Mouse (Mus musculus): Measurements from ENCODE around the gene Slc25a51.
"Not testable (repeated sequence)": the region's sequence is repeated elsewhere in the genome, so short reads cannot be mapped to it uniquely, and the experiment has no call there.

Slc25a51 gene

DNA sequence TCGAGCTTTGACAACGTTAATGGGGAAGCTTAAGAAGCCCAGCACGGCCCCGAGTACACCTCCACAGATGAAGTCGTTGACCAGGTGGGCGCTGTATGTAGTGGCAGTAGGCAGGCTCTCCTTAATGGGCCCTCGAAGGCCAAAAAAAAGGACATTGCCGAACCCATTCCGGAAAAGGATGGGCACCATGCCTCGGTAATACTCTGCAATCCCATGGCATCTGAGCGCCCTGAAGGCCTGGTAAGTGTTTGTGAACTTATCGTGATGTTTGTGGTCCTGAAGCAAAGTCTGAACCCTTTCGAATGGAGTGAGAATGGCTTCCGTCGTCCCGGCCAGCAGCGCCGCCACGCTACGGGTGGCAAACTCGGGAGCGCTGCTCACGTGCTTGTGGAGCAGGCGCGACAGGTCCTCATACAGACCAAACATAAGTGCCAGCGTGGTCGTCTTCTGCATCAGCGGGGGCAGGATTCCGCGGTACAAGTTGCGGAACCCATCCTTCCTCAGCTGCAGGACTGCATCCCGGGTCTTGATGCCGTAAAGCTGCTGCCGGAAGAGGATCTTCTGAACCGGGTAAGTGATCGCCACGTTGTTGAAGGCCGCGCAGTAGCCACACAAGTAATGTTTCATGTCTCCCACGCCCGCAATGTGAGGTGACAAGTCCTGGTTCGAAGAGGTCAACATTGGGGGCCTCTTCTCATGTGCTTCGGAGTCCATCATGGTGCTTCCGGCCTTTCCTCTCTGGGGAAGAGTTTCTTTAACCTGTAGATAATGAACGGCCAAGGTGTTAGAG lies 8.9 kb downstream of the Slc25a51 start:
- DNase-seq (ENCODE audit: low read depth, low spot score): no peak

DNA sequence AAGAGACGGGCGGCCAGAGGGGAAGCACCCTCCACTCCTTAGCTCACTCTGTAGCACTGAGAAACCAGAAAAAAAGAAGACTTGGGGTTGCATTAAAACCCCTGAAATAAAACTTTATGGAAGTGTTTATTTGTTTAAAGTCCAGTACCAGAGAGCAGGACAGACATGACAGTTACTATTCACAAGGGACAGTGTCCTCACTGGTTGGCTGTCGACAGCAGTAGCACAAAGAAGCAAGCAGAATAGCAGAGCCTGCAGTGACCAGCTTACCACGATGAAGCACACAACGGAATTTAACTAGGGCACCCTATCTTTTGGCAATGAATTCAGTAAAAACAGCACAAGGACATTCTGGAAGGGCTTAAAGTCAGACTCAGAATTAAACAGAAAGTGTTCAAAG lies 10.3 kb downstream of the Slc25a51 start:
- DNase-seq (ENCODE audit: low read depth, low spot score): not testable (repeated sequence)

DNA sequence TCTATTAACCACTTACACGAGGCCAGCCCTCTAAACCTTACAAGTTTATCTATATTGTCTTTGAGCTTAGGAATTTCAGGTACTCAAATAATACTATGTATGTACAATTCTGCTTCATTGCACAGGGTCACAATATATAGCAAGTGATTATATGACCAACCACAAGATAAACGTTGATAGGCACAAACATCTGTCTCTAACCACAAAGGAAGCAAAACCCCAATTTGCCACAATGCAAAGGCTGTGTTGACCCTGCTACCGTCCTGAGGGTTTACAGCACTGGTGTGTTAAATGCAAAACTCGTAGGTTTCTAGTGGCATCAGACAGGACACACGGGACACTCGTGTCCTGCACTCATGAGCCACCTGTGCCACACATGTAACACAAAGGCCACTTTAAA lies 12.4 kb downstream of the Slc25a51 start:
- not testable (repeated sequence) for DNase-seq (ENCODE audit: low read depth, low spot score)

DNA sequence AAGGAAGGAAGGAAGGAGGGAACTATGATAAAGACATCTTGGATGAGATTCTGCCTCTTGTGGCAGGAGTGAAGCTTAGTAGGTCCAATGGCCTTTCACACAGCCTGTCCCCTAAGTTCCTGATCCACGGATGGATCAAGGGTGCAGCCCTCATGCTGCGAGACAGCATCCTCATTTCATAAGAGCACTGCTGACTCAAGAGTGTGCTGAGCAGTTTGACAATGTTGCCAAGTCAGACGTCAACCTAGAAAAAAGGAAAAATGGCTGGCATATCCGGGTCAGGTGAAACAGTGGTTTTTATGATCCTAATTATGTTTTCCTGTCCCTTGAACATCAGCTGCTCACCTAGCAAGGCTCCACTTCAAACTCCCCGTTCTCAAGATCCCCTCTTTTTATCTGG lies 14.9 kb downstream of the Slc25a51 start:
- DNase-seq (ENCODE audit: low read depth, low spot score): no peak

DNA sequence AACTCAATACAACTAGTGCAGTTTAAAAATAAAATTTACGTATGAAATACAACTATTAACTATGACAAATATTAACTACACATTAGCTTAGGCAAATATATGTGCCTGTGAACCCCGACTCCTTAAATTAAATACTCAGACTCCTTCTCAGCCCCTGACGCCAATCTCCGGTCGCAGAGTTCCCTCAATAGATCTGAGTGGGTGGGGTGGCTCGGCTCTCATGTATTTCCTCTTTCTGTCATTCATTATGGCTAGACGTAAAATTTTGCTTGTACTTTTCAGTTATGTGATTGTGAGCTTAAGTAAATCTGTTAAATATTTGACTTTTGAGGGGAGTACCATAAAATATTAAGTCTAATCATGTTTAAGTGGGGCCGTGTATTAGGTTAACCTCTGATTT lies 15.6 kb downstream of the Slc25a51 start:
- DNase-seq (ENCODE audit: low read depth, low spot score): no peak

DNA sequence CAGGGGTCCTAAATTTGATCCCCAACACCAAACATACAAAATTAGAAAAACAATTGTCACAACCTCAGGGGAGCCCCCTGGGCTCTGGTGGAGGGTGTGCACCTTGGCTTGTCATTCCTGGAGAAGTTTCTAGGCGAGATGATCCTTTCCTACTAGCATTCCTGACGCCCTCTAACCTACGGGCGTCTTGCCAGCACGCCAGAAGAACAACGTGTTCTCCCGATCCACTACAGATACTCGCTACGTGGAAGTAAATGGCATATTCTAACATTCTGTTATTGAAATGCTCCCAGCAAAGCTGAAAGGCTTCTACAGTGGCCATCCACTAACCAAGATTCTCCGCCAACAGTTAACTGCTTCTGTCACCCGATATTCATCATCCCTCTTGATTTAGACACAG lies 16.0 kb downstream of the Slc25a51 start:
- no peak for DNase-seq (ENCODE audit: low read depth, low spot score)

DNA sequence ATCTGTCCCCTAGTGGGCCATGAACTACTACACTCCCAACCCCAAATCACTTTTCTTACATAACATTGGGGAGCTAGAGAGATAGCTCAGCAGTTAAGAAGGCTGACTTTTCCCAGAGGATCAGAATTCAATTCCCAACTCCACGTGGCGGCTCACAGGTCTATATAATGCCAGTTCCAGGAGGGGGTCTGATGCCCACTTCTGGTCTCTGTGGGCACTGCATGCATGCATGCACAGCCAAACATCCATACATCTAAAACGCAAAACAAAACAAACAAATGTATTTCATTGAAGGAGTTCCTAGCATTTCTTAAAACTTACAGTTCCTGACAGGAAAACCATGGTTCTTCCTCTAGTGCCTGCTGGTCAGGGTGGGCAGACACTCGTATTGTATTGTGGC lies 16.5 kb downstream of the Slc25a51 start:
- no peak for DNase-seq (ENCODE audit: low read depth, low spot score)

DNA sequence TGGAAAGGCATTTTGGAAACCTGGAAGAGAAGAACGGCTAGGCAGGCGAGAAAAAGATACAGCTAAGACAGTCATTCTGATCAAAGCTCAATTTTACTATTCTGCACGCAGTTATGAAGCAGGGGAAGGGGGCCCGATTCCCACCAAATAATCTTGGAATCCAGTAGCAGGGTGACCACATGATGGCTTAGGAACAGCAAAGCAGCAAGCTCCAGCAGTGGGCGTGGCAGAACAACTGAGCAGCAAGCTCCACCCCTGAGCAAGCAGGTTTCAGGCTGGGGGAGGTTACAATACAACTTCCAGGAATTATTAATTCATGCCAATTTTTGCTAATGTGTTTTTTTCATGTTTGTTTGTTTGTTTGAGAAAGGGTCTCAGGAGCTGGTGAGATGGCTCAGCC lies 21.3 kb downstream of the Slc25a51 start:
- not testable (repeated sequence) for DNase-seq (ENCODE audit: low read depth, low spot score)

DNA sequence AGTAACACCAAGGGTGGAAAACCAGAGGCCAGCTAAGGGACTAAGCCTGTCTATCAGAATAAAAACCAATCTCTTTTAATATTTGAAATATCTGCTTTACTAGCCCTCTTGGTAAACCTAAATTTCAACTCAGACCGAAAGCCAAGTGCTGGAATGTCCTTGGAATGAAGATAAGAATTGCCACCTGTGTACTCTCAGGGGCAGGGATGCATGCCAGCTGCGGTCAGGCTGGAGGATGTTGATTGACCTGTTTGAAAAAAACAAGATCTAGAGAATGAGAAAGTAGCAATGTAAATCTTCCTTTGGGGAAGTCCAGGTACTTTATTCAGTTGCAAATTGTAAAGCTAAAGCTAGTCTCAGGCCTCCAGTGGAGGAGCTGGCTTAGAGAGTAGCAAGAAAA lies 26.4 kb downstream of the Slc25a51 start:
- DNase-seq (ENCODE audit: low read depth, low spot score): not testable (repeated sequence)

DNA sequence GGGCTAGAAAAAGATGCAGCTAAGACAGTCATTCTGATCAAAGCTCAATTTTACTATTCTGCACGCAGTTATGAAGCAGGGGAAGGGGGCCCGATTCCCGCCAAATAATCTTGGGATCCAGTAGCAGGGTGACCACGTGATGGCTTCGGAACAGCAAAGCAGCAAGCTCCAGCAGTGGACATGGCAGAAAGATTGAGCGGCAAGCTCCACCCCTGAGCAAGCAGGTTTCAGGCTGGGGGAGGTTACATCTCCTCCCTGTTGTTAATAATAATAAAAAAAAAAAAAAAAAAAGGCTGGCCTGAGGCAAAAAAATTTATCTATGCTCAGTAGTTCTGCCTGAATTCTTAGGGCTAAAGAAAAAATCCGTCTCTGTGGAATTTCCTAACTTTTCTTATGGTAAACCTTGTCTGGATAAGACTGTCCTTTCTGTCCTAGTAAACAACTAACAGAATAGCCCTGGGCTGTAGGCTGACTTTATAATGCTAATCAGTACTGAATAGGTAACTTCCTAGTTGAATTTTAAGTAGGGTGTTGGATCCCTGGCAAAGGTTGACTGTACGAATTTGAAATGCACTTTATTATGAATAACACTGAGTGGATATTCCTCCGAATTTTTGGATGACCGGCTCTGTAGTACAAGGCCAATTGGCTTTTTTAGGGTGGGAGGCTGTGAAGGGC lies 27.5 kb downstream of the Slc25a51 start:
- DNase-seq (ENCODE audit: low read depth, low spot score): not testable (repeated sequence)

DNA sequence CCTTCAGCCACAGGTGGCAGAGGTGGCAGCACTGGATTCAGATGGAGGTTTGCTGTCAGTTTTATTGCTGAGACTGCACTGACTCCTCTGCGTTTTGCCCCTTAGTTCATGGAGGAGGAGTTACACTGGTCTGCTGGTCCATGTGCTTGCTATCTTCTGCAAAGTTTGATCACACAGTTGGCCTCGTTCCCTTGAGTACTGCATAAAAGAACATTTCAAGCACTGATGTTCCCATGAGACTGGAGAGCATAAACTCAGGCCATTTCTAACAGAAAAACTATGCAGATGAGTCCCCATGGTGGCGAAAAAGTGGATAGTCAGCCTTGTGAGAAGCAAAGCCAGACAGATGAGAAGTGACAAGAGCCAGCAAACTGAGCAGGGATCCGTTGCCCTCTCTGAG lies 32.0 kb downstream of the Slc25a51 start:
- no peak for DNase-seq (ENCODE audit: low read depth, low spot score)

DNA sequence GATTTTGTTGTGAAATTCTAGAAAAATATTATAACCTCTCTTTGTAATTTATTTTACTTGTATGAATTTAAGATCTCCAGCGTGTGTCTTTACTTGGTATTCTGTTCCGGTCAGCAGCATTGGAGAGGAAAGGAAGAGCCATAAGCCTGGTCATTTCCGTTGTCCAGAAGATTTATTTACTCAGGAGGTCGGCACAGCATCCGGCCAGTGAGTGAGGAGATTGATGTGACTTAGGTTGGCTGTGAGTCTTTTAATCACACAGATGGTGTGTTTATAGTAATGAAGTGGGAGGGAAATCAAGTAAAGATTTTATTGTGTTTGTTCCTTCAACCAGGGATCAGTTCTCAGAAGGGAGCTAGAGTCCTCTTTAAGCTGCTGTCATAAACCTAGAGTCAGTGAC lies 33.7 kb downstream of the Slc25a51 start:
- no peak for DNase-seq (ENCODE audit: low read depth, low spot score)

DNA sequence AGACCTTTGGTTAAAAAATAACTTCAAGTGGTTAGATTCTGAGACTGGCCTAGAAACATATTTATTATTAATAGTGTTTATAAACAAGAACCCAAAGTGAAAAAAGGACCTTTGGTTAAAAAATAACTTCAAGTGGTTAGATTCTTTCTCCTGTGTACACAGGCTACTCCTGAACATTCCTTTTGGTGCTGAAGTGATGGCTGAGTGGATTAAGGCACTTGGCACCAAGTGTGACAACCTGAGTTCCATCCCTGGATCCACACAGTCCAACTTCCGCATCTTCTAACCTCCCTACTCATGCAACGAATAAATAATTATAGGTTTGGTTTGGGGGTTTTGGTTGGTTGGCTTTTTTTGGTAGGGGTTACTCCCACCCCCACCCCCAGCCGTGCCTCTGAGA lies 37.3 kb downstream of the Slc25a51 start:
- no peak for DNase-seq (ENCODE audit: low read depth, low spot score)

DNA sequence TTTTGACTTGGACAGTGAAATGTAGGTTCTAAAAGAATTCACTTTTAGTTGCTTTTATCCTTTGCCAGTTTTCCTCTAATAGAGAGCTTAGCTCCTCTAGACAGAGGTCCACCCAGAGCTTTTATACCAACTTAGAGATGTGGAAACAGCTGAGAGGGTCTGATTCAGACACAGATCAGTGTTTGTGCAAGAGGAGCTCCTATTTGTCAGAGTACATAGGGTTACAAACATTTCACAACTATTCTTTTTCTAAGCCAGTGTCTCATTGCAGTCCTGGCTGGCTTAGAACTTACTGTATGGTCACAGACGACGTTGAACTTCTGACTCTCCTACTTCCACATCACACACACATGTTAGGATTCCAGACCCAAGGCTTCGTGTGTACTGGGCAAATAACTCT lies 51.9 kb downstream of the Slc25a51 start:
- no peak for DNase-seq (ENCODE audit: low read depth, low spot score)

Data from A20 (cell line).